Mouse (Mus musculus): ENCODE data around the gene Gm10097.

The Gm10097 gene

GRCm38 (mm10) chr10:5068676-5069265 is at the start of gene Gm10097:
TSS of gene Gm10097 (plus strand) at chr10:5069192.
- DNase-seq (ENCODE audit: low read depth, low spot score): no peak

- no peak for DNase-seq (ENCODE audit: low read depth, low spot score)
These were observed 43.1 kb upstream of the Gm10097 start for GRCm38 (mm10) chr10:5025906-5026305.

GRCm38 (mm10) chr10:5027208-5027607 is 41.8 kb upstream of the Gm10097 start:
- no peak for DNase-seq (ENCODE audit: low read depth, low spot score)

GRCm38 (mm10) chr10:5028301-5028700 is 40.7 kb upstream of the Gm10097 start:
- DNase-seq (ENCODE audit: low read depth, low spot score): no peak

- no peak for DNase-seq (ENCODE audit: low read depth, low spot score)
These were observed 39.8 kb upstream of the Gm10097 start for GRCm38 (mm10) chr10:5029161-5029560.

GRCm38 (mm10) chr10:5029883-5030282 is 39.1 kb upstream of the Gm10097 start:
- no peak for DNase-seq (ENCODE audit: low read depth, low spot score)

GRCm38 (mm10) chr10:5032192-5033048 is 36.6 kb upstream of the Gm10097 start:
- DNase-seq (ENCODE audit: low read depth, low spot score): no peak

- DNase-seq (ENCODE audit: low read depth, low spot score): no peak
These were observed 27.7 kb upstream of the Gm10097 start for GRCm38 (mm10) chr10:5041254-5041653.

GRCm38 (mm10) chr10:5044481-5044880 is 24.5 kb upstream of the Gm10097 start:
- DNase-seq (ENCODE audit: low read depth, low spot score): no peak

GRCm38 (mm10) chr10:5045213-5045612 is 23.8 kb upstream of the Gm10097 start:
- no peak for DNase-seq (ENCODE audit: low read depth, low spot score)

- no peak for DNase-seq (ENCODE audit: low read depth, low spot score)
These were observed 23.3 kb upstream of the Gm10097 start for GRCm38 (mm10) chr10:5045671-5046070.

GRCm38 (mm10) chr10:5056243-5056735 is 12.7 kb upstream of the Gm10097 start:
- DNase-seq (ENCODE audit: low read depth, low spot score): no peak

- DNase-seq (ENCODE audit: low read depth, low spot score): no peak
These were observed 12.1 kb upstream of the Gm10097 start for GRCm38 (mm10) chr10:5056940-5057339.

- DNase-seq (ENCODE audit: low read depth, low spot score): no peak
These were observed 11.3 kb upstream of the Gm10097 start for GRCm38 (mm10) chr10:5057661-5058060.

- DNase-seq (ENCODE audit: low read depth, low spot score): no peak
These were observed 10.1 kb upstream of the Gm10097 start for GRCm38 (mm10) chr10:5058876-5059275.

- DNase-seq (ENCODE audit: low read depth, low spot score): no peak
These were observed 9.0 kb upstream of the Gm10097 start for GRCm38 (mm10) chr10:5059983-5060382.

- DNase-seq (ENCODE audit: low read depth, low spot score): no peak
These were observed 1.9 kb upstream of the Gm10097 start for GRCm38 (mm10) chr10:5067113-5067512.

- no peak for DNase-seq (ENCODE audit: low read depth, low spot score)
These were observed 1.4 kb downstream of the Gm10097 start for GRCm38 (mm10) chr10:5070168-5070940.

GRCm38 (mm10) chr10:5070941-5071231 is 1.9 kb downstream of the Gm10097 start:
- no peak for DNase-seq (ENCODE audit: low read depth, low spot score)

- DNase-seq (ENCODE audit: low read depth, low spot score): no peak
These were observed 3.1 kb downstream of the Gm10097 start for GRCm38 (mm10) chr10:5072054-5072453.

GRCm38 (mm10) chr10:5075724-5076123 is 6.7 kb downstream of the Gm10097 start:
- no peak for DNase-seq (ENCODE audit: low read depth, low spot score)

GRCm38 (mm10) chr10:5079945-5080468 is 11.0 kb downstream of the Gm10097 start:
- DNase-seq (ENCODE audit: low read depth, low spot score): no peak
